In genomic region chr1:125676790-125677273, GRCm38 (mm10) we compare ENCODE assay signal across 9 mouse cellular contexts. TPM values are rescaled to one million over a fixed set of nuclear protein-coding genes. Genes with fewer than 3 reads are reported as not detected.
DNase-seq lines count a peak whose midpoint lies in the region; ATAC-seq and TF ChIP-seq lines count a peak whose summit lies in the region.
"Had no signal": no experiment of that assay in that cellular context is flagged by ENCODE, and none has a peak within 500 bp of the region (broad histone marks: within the 10 kb centered on the region; RNA-seq: fewer than 3 reads in every experiment).

Gene Gpr39, plus strand, starts transcription at chr1:125676995.

- DNase-seq in 3T3-L1 (ENCODE audit: low read depth, low spot score), result peak; percentile 86
- DNase-seq in embryonic facial prominence, embryonic 10.5 days (ENCODE audit: low spot score), result peak; percentile 22
- peak; percentile 77 for DNase-seq in kidney, adult 18-20 months
- peak; percentile 84 for DNase-seq in lung, embryonic 14.5 days
- peak; percentile 38 for DNase-seq in urinary bladder, postnatal 10 days (ENCODE audit: low spot score)
- no peak for DNase-seq in left cerebral cortex, postnatal 10 days (ENCODE audit: extremely low spot score in 1 of 2, low spot score in 2 of 2)
- no peak for DNase-seq in natural killer cell, adult 2 months (ENCODE audit: low spot score in 2 of 2)
- DNase-seq in frontal cortex, postnatal 25 days (ENCODE audit: low spot score in 2 of 2), result no peak

- peaks cover 4% of the 10 kb centered on the region for H3K4me1 ChIP-seq in embryonic facial prominence, embryonic 10.5 days
- no peaks in the 10 kb centered on the region for H3K4me1 ChIP-seq in lung, embryonic 14.5 days (ENCODE audit: insufficient read depth)
- H3K4me1 ChIP-seq: midbrain, embryonic 12.5 days had no signal

- H3K9ac ChIP-seq in lung, embryonic 14.5 days, result peak within 1 kb of the TSS; percentile 36
- H3K9ac ChIP-seq: midbrain, embryonic 12.5 days had no signal

- TF ChIP-seq CTCF in lung, embryonic 14.5 days (IDR thresholded peaks at IDR 0.05; ENCODE audit: low read depth), result peak; percentile 45

- peak; percentile 91 for ATAC-seq in lung, embryonic 14.5 days (ENCODE audit: insufficient read depth)

- no peaks in the 10 kb centered on the region for H3K27me3 ChIP-seq in embryonic facial prominence, embryonic 10.5 days (replicated peaks; ENCODE audit: low read depth, poor library complexity, severe bottlenecking)
- H3K27me3 ChIP-seq in lung, embryonic 14.5 days (ENCODE audit: insufficient read depth, low read length), result no peaks in the 10 kb centered on the region
- H3K27me3 ChIP-seq: midbrain, embryonic 12.5 days had no signal

- peak within 1 kb of the TSS; percentile 52 for H3K4me2 ChIP-seq in lung, embryonic 14.5 days
- H3K4me2 ChIP-seq: midbrain, embryonic 12.5 days had no signal

- H3K4me3 ChIP-seq in embryonic facial prominence, embryonic 10.5 days, result no peak within 1 kb of the TSS
- peak within 1 kb of the TSS; percentile 29 for H3K4me3 ChIP-seq in lung, embryonic 14.5 days (ENCODE audit: low read depth, low read length)
- H3K4me3 ChIP-seq: midbrain, embryonic 12.5 days had no signal

- intact Hi-C loops in left cerebral cortex, postnatal 10 days (cut with DNase I), result no loop called here

- H3K27ac ChIP-seq in embryonic facial prominence, embryonic 10.5 days (replicated peaks), result no peak within 1 kb of the TSS
- H3K27ac ChIP-seq in lung, embryonic 14.5 days (ENCODE audit: low read depth), result peak within 1 kb of the TSS; percentile 81
- H3K27ac ChIP-seq: midbrain, embryonic 12.5 days had no signal

- H3K36me3 ChIP-seq in embryonic facial prominence, embryonic 10.5 days (replicated peaks), result no peaks in the 10 kb centered on the region
- H3K36me3 ChIP-seq in lung, embryonic 14.5 days (ENCODE audit: insufficient read depth), result no peaks in the 10 kb centered on the region
- H3K36me3 ChIP-seq: midbrain, embryonic 12.5 days had no signal

- WGBS in embryonic facial prominence, embryonic 10.5 days, result 60% methylated on average over 15 of the region's 15 CpGs
- 31% methylated on average over 15 of the region's 15 CpGs for WGBS in lung, embryonic 14.5 days

- H3K9me3 ChIP-seq in embryonic facial prominence, embryonic 10.5 days, result no peaks in the 10 kb centered on the region
- no peaks in the 10 kb centered on the region for H3K9me3 ChIP-seq in lung, embryonic 14.5 days (ENCODE audit: low read depth, low read length)
- H3K9me3 ChIP-seq: midbrain, embryonic 12.5 days had no signal

RNA-seq across cellular contexts. Expression of gene Gpr39, which starts in this region (rescaled TPM):
- 0.06 TPM in 1 of 2 replicates, not detected in the other for polyA plus RNA-seq in embryonic facial prominence, embryonic 10.5 days (2016; fragmentation: Nextera tagmentation; extraction: Ambion mirVana)
- polyA plus RNA-seq in lung, embryonic 14.5 days (2014; fragmentation: Nextera tagmentation; extraction: Ambion mirVana), result 2.5 and 3.0 TPM in 2 replicates
- under 1 TPM; 0.12 to 0.30 TPM for total RNA-seq in left cerebral cortex, postnatal 10 days (2021)
- polyA plus RNA-seq: midbrain, embryonic 12.5 days had no signal

Comparison
In these comparisons a context has a peak if more than half of its experiments do, and no peak if none do; other contexts are left out.
1. Peak in DNase-seq in embryonic facial prominence, embryonic 10.5 days; RNA of the gene not detected or under 1 TPM.
2. DNase-seq: peak in 3T3-L1 (single experiment), kidney, adult 18-20 months (single experiment), lung, embryonic 14.5 days (single experiment) and urinary bladder, postnatal 10 days (single experiment); none in left cerebral cortex, postnatal 10 days (0 of 2), natural killer cell, adult 2 months (0 of 2) and frontal cortex, postnatal 25 days (0 of 2).